Mouse (Mus musculus): ENCODE measurements around the gene Mylk. TPM values are rescaled to one million over a fixed set of nuclear protein-coding genes. Genes with fewer than 3 reads are reported as not detected.

Mylk gene
- total RNA-seq, 2 experiments from 2014 or later: 32.0 to 34.4 TPM

DNA sequence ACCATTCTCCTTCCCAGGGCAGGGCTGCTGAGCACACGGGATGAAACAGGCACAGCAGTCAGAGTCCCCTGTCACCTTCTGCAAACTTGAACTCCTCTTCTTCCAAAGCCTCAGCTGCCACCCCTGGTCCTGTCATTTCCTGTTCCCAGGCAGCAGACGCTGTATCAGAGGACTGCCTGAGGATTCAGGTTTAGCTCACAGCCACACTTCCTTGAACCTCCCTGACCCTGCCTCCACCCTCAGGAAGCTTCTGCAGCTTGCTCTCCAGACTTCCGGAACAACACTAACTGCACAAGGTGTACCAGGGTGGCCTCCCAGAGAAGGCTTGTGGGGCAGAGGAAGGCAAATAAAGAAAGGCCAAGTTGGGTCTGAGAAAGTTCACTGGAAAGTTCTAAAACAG is 102.6 kb downstream of the Mylk start:
- no peak for DNase-seq

DNA sequence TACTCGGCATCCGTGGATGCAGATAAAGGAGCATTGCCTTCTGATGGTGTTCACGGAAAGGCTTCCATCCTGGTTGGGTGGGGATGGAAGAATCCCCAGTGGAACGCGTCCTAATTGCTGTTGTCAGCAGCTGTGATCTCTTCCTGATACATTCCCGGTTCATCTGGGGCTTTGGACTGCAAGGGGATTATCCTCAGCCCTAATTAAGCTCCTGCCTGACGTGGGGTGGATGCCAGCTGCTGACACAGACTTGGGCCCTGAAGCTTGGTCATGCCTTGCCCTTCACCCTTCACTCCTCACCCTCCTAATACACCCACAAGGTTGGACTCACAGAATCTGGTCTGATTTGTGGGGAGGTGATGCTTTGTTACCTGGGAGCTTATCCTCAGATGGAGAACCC is 109.1 kb downstream of the Mylk start:
- no peak for DNase-seq

- DNase-seq: no peak
These were observed 110.1 kb downstream of the Mylk start for GRCm38 (mm10) chr16:34855136-34855535.

GRCm38 (mm10) chr16:34855751-34856150 is 110.7 kb downstream of the Mylk start:
- no peak for DNase-seq

DNA sequence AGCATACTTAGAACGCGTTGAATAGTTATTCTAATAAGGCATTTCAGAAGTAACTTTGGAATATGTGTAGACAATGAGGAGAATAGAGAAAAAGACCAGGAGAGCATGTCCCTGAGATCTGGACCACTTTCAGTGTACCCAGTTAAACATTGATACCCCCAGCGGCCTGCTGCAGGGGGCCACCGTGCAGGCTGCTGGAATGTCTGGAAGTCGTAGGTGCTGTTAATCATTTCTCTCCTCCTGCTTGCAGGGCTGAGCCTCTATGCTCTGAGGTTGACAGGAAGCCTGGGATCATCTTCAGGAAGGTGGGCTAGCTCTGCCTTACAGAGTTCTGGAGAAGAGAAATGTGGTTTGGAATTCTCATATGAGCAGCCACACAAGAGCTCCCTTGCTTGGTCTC is 112.6 kb downstream of the Mylk start:
- no peak for DNase-seq

GRCm38 (mm10) chr16:34860761-34861160 is 115.8 kb downstream of the Mylk start:
- DNase-seq: no peak

- no peak for DNase-seq
These were observed 116.8 kb downstream of the Mylk start for GRCm38 (mm10) chr16:34861744-34862365.

DNA sequence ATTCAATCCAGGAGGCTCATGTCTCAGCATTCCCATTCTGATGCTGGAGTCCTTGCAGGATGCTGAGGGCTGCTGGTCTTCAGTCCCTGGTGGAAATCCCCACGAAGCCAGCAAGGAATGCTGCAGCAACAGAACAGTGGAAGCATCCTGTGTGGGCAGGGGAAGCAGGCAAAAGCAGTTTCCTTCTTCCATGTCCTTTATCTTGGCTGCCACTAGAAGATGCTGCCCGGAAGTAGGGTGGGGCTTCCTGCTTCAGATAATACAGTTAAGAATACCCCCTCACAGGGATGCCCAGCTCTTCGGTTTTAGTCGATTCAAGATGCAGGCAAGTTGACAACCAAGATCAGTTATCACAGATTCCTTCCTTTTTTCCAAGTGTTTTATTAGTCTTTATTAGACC is 120.4 kb downstream of the Mylk start:
- no peak for DNase-seq

DNA sequence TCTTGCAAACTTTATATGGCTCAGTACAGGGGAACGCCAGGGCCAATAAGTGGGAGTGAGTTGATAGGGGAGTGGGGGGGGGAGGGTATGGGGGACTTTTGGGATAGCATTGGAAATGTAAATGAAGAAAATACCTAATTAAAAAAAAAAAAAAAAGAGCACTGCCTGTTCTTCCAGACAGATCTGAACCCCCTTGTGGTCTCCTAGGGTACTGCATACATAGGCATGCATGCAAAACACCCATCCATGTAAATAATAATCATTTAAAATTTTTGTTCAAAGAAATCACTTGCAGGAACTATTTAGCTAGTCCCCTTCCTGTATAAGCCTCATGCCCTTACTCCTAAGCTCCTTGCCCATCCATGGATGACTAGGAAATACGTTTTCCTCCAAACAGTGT is 122.2 kb downstream of the Mylk start:
- DNase-seq: peak; percentile 11

GRCm38 (mm10) chr16:34880031-34880778 is 135.2 kb downstream of the Mylk start:
- no peak for DNase-seq

DNA sequence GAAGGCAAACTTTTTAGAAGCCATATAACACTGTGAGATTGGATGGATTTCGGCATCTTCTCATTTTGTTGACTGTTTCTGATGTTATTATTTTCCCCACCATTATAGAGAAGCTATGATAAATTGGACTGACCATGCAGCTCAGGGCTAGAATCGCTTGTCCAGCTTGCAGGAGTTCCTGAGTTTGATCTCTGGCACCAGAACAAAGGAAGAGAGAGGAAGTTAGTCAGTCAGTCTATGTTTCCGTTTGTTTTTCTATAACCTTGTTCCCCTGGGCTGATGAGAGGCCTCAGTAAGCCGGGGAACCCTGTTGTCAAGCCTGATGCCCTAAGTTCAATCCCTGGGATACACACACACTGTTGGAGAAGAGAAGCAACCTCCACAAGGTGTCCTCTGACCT is 135.8 kb downstream of the Mylk start:
- DNase-seq: no peak

GRCm38 (mm10) chr16:34887037-34887436 is 142.0 kb downstream of the Mylk start:
- DNase-seq: no peak

- DNase-seq: no peak
These were observed 149.0 kb downstream of the Mylk start for GRCm38 (mm10) chr16:34894016-34894415.

GRCm38 (mm10) chr16:34895916-34896315 is 150.9 kb downstream of the Mylk start:
- DNase-seq: no peak

DNA sequence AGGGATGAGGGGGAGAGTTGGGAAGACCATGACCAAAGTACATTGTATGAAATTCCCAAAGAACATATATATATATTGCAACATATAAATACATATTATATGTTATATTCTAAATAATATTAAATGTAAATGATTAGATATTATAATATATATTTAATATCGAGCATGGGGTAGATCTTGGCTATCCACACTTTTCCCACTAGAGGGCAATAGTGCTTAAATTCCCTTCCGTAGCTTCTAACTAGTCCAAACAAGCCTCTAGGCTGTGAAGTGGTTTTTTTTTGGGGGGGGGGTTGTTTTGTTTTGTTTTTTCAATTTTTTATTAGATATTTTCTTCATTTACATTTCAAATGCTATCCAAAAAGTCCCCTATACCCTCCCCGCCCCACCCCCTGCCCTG is 152.0 kb downstream of the Mylk start:
- no peak for DNase-seq

DNA sequence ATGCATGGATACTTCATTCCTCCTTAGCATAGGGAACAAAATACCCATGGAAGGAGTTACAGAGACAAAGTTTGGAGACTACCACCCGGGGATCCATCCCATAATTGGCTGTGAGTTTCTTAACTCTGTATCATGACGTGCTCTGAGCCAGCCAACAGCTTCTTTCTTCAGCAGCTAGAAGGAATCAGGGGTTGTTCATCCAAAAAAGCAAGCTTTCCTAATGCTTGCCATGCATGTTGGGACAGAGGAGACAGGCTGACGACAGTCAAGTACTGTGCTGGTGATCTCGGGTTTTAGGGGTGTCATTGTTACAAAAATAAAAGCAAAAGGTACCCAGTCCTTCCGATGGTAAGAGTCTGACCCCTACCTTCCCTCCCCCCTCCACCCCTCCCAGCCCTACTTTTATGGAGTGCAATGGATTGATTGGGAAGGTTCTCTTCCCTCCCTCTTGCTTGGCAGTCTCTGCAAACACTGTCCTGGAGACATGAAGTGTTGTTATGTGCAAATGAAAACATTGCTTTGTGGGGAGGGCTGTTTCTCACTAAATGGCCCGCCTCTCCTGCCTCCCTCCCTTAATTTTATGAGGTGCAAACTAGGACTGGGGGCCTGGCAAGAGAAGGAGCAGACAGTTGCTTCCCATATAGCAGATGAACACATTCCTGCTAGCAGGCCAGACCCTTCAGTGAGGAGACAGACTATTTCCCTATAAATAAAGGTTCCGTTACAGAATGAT is 153.2 kb downstream of the Mylk start:
- DNase-seq: no peak

GRCm38 (mm10) chr16:34899071-34899808 is 154.2 kb downstream of the Mylk start:
- peak; percentile 40 for DNase-seq

DNA sequence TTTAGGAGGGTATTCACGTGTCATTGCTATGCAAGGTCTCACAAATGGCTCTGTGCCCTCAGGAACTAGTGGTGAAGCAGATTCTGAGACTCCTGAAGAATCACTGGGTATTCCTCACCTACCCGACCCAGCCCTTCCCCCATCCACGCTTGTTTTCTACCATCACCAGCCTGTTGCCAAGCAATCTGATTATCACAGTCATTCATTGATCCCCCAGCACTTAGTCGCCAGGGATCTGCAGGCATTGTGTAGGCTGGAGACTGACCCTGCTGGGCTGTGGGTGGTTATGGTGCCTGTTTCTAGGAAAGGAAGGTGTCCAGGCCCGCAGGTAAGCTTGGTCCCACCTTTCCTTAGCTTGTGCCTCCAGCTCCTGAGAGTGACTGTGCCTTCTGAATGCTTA is 155.0 kb downstream of the Mylk start:
- DNase-seq: no peak

- DNase-seq: no peak
These were observed 155.5 kb downstream of the Mylk start for GRCm38 (mm10) chr16:34900471-34900870.

GRCm38 (mm10) chr16:34901031-34901430 is 156.0 kb downstream of the Mylk start:
- no peak for DNase-seq

DNA sequence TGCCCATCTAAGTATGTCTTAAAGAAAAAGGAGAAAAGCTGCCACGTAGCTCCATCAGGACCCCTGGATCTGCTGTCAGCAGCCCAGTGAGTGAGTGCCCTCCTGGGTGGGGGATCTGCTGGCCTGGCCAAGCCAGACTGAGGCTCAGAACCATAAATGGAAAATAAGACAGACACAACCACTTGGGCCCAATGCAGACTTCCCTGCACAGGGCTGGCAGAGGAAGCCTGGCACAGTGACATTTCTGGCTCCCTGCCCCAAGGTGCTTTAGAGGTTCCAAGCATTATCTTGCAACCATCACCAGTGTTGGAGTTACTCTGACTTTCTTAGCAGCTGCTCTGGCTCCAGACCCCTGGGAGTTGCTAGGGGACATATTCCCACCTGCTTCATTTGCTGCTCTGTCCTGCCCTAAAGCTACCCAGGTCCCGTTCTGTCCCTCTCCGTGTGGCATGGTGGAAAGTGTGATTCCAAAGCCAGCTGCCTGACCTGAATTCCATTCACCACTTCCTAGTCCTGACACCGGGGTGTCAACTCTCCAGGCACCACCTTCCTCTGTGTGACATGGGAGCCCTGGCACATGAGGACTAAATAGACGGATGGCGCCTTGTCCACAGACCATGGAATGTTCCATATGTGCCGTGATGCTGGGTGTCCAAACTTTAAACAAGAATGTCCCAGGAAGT is 156.7 kb downstream of the Mylk start:
- DNase-seq: peak; percentile 75

DNA sequence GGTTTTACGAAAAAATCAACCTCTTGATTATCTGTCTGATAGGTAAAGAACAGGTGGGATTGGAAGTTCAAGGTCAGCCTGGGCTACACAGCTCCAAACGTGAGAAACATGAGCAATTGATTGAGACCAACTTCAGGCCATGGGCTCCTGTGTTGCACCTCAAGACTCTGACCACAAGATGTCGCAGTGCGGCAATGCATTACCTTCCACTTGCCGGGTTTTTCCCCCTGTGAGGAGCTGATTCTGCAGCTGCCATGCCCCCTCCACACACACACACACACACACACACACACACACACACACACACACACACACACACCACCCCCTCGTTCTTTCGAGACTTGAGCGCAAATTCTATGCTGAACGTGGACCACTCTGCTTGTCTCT is 157.3 kb downstream of the Mylk start:
- peak; percentile 91 for DNase-seq
